Mouse (Mus musculus) heart, adult 2 months (tissue): ENCODE measurements around the gene Lmod1. TPM values are rescaled to one million over a fixed set of nuclear protein-coding genes. Genes with fewer than 3 reads are reported as not detected.

Source experiments
- DNase-seq, 2 experiments: peaks; one replicate each; pipeline ENCODE4 v3.0.0; 2021
- H3K27ac ChIP-seq: fragments of 200-600 bp; 2 replicates; pipeline ENCODE4 v1.8.1; 2022
- H3K27me3 ChIP-seq: fragments of 200-500 bp; 2 replicates; pipeline ENCODE4 v1.6.1; 2012; ENCODE audit warnings: mild to moderate bottlenecking, low read length, inconsistent platforms, mixed read lengths; ENCODE audit not compliant: control insufficient read depth, insufficient read depth
- H3K36me3 ChIP-seq: fragments of 200-500 bp; 2 replicates; pipeline ENCODE4 v1.6.1; 2012; ENCODE audit warnings: low read length, inconsistent platforms; ENCODE audit not compliant: control insufficient read depth, insufficient read depth
- H3K4me1 ChIP-seq: fragments of 200-500 bp; 2 replicates; pipeline ENCODE4 v1.6.1; 2011; ENCODE audit warnings: low read length; ENCODE audit not compliant: control insufficient read depth, insufficient read depth
- H3K4me3 ChIP-seq: fragments of 200-600 bp; 2 replicates; pipeline ENCODE4 v1.8.1; 2022
- H3K79me2 ChIP-seq: fragments of 200-500 bp; replicated peaks from 2 replicates; pipeline ENCODE4 v1.6.1; 2012; ENCODE audit warnings: mild to moderate bottlenecking, inconsistent platforms, low read length, moderate library complexity, mixed read lengths; ENCODE audit not compliant: control insufficient read depth, insufficient read depth
- H3K9ac ChIP-seq: fragments of 200-500 bp; 2 replicates; pipeline ENCODE4 v1.6.1; 2012; ENCODE audit warnings: low read depth, mild to moderate bottlenecking, control low read depth, inconsistent platforms, low read length, mixed read lengths
- CTCF ChIP-seq: fragments of 200-600 bp; IDR thresholded peaks from 2 replicates; pipeline ENCODE4 v1.8.1; 2022; ENCODE audit warnings: antibody characterized with exemption, mild to moderate bottlenecking, moderate library complexity
- EP300 ChIP-seq: fragments of 200-500 bp; IDR thresholded peaks from 2 replicates; pipeline ENCODE4 v1.6.1; 2011; ENCODE audit warnings: low read depth, low read length, control low read depth; ENCODE audit not compliant: insufficient read depth
- POLR2A ChIP-seq: fragments of 200-500 bp; IDR thresholded peaks from 2 replicates; pipeline ENCODE4 v1.6.1; 2011; ENCODE audit warnings: mild to moderate bottlenecking, low read depth, low read length, control low read depth; ENCODE audit not compliant: insufficient read depth
- WGBS: fragments of 180-500 bp; shearing (Covaris S2); methylation state at CpG from one replicate; pipeline ENCODE4 v1.1.7; 2018; 5-methylcytosine and 5-hydroxymethylcytosine counted together
- intact Hi-C: fragments of 180-260 bp; cut with DNase I; formaldehyde crosslinking; loops from one replicate; pipeline ENCODE4 v1.15.1; 2025
- polyA plus RNA-seq: library from polyadenylated mRNA; depleted of rRNA; stranded (reverse); fragments of >200 nt; gene quantifications from 2 replicates; pipeline ENCODE4 v1.2.3, GENCODE M21; 2012
- total RNA-seq, 2 experiments: library from RNA; stranded (reverse); gene quantifications; 2 replicates each; pipeline ENCODE4 v1.2.3; 2021

Lmod1 gene
- total and polyA plus RNA-seq, 3 experiments = 3.7 to 6.4 (median 4.7) TPM

- no peaks in the 10 kb centered on the region for H3K36me3 ChIP-seq
- no peak for DNase-seq
- no peak for TF ChIP-seq POLR2A
- no peak for TF ChIP-seq CTCF
- TF ChIP-seq EP300 = no peak
- H3K27ac ChIP-seq = peak overlapping the region; percentile 18; the same call in 1 of the 2 replicates
- WGBS = 80% methylated on average over 3 of the region's 3 CpGs
- intact Hi-C loops = no loop called here
- H3K4me3 ChIP-seq = no peak overlapping the region
- H3K27me3 ChIP-seq = no peaks in the 10 kb centered on the region
- H3K9ac ChIP-seq = no peak overlapping the region
- peaks cover 4% of the 10 kb centered on the region; the same call in 1 of the 2 replicates for H3K4me1 ChIP-seq
- no peaks in the 10 kb centered on the region for H3K79me2 ChIP-seq
Measured at GRCm38 (mm10) chr1:135346891-135347290, 22.3 kb downstream of the Lmod1 start.

GRCm38 (mm10) chr1:135347498-135348169 is 23.0 kb downstream of the Lmod1 start:
- H3K27me3 ChIP-seq = no peaks in the 10 kb centered on the region
- H3K4me3 ChIP-seq = no peak overlapping the region
- H3K9ac ChIP-seq = no peak overlapping the region
- intact Hi-C loops = no loop called here
- H3K79me2 ChIP-seq = no peaks in the 10 kb centered on the region
- H3K27ac ChIP-seq = peak overlapping the region; percentile 18
- DNase-seq = peak; percentile 45 to 70
- TF ChIP-seq POLR2A (no peak), EP300 (no peak), CTCF (no peak)
- WGBS = 34% methylated on average over 4 of the region's 4 CpGs
- no peaks in the 10 kb centered on the region for H3K36me3 ChIP-seq
- H3K4me1 ChIP-seq = peaks cover 6% of the 10 kb centered on the region; the same call in 1 of the 2 replicates

- H3K36me3 ChIP-seq = no peaks in the 10 kb centered on the region
- DNase-seq = peak; percentile 50 to 69
- H3K9ac ChIP-seq = no peak overlapping the region
- WGBS = 40% methylated on average over 3 of the region's 3 CpGs
- H3K4me1 ChIP-seq = peaks cover 4% of the 10 kb centered on the region; the same call in 1 of the 2 replicates
- H3K79me2 ChIP-seq = no peaks in the 10 kb centered on the region
- TF ChIP-seq POLR2A = no peak
- TF ChIP-seq CTCF = no peak
- no peak for TF ChIP-seq EP300
- no peaks in the 10 kb centered on the region for H3K27me3 ChIP-seq
- H3K27ac ChIP-seq = peak overlapping the region; percentile 55
- no peak overlapping the region for H3K4me3 ChIP-seq
- intact Hi-C loops = no loop called here
Measured at GRCm38 (mm10) chr1:135351953-135352352, 27.3 kb downstream of the Lmod1 start.

GRCm38 (mm10) chr1:135359071-135359470 is 34.5 kb downstream of the Lmod1 start:
- Histone ChIP-seq H3K9ac (no peak overlapping the region), H3K4me3 (no peak overlapping the region), H3K27me3 (no peaks in the 10 kb centered on the region), H3K79me2 (no peaks in the 10 kb centered on the region), H3K27ac (no peak overlapping the region), H3K4me1 (no peaks in the 10 kb centered on the region), H3K36me3 (no peaks in the 10 kb centered on the region)
- TF ChIP-seq POLR2A (no peak), EP300 (no peak), CTCF (no peak)
- 39% methylated on average over 2 of the region's 2 CpGs for WGBS
- DNase-seq = no peak
- intact Hi-C loops = no loop called here

- Histone ChIP-seq H3K36me3 (no peaks in the 10 kb centered on the region), H3K9ac (no peak overlapping the region), H3K4me3 (no peak overlapping the region), H3K27ac (no peak overlapping the region), H3K27me3 (no peaks in the 10 kb centered on the region), H3K79me2 (no peaks in the 10 kb centered on the region), H3K4me1 (no peaks in the 10 kb centered on the region)
- intact Hi-C loops = no loop called here
- TF ChIP-seq EP300 (no peak), CTCF (no peak), POLR2A (no peak)
- WGBS = 83% methylated on average over 4 of the region's 4 CpGs
- no peak for DNase-seq
Measured at GRCm38 (mm10) chr1:135361491-135361890, 36.9 kb downstream of the Lmod1 start.

GRCm38 (mm10) chr1:135362115-135362514 is 37.5 kb downstream of the Lmod1 start:
- Histone ChIP-seq H3K4me1 (no peaks in the 10 kb centered on the region), H3K27ac (no peak overlapping the region), H3K79me2 (no peaks in the 10 kb centered on the region), H3K9ac (no peak overlapping the region), H3K36me3 (no peaks in the 10 kb centered on the region), H3K4me3 (no peak overlapping the region), H3K27me3 (no peaks in the 10 kb centered on the region)
- no peak for DNase-seq
- TF ChIP-seq CTCF (peak; percentile 15; the same call in 1 of the 2 replicates), POLR2A (no peak), EP300 (no peak)
- intact Hi-C loops = no loop called here
